Comparison of ENCODE assay signal across 9 mouse cellular contexts in genomic region chr9:27300698-27301097, GRCm38 (mm10). TPM values are rescaled to one million over a fixed set of nuclear protein-coding genes. Genes with fewer than 3 reads are reported as not detected.
DNase-seq lines count a peak whose midpoint lies in the region; ATAC-seq and TF ChIP-seq lines count a peak whose summit lies in the region.
"Had no signal": no experiment of that assay in that cellular context is flagged by ENCODE, and none has a peak within 500 bp of the region (broad histone marks: within the 10 kb centered on the region; RNA-seq: fewer than 3 reads in every experiment).

No protein-coding gene starts in this region.

- H3K9ac ChIP-seq in embryonic facial prominence, embryonic 12.5 days = no peak overlapping the region
- H3K9ac ChIP-seq in intestine, embryonic 14.5 days (ENCODE audit: low read length) = no peak overlapping the region

- H3K4me2 ChIP-seq in embryonic facial prominence, embryonic 12.5 days (replicated peaks) = peak overlapping the region; percentile 90
- H3K4me2 ChIP-seq in intestine, embryonic 14.5 days (ENCODE audit: low read length) = peak overlapping the region; percentile 82

- H3K27me3 ChIP-seq in embryonic facial prominence, embryonic 12.5 days = peaks cover 32% of the 10 kb centered on the region
- peaks cover 33% of the 10 kb centered on the region for H3K27me3 ChIP-seq in intestine, embryonic 14.5 days (replicated peaks; ENCODE audit: control insufficient read depth, insufficient read depth, low read length)

- 5% methylated on average over 4 of the region's 4 CpGs for WGBS in embryonic facial prominence, embryonic 12.5 days
- 9% methylated on average over 4 of the region's 4 CpGs for WGBS in intestine, embryonic 14.5 days
- 24% methylated on average over 4 of the region's 4 CpGs for WGBS in olfactory bulb, adult 2 months

- intact Hi-C loops in left cerebral cortex, adult 2 months (cut with DNase I) = loop anchor here (5.0 kb wide), 1 partner anchor 188 kb away; no protein-coding TSS in a partner anchor
- intact Hi-C loops in left cerebral cortex, postnatal 14 days (cut with DNase I) = no loop called here

- peak overlapping the region; percentile 83 for H3K4me3 ChIP-seq in left cerebral cortex, adult 2 months
- H3K4me3 ChIP-seq in embryonic facial prominence, embryonic 12.5 days = peak overlapping the region; percentile 72
- H3K4me3 ChIP-seq in intestine, embryonic 14.5 days (ENCODE audit: low read depth, low read length) = peak overlapping the region; percentile 59
- H3K4me3 ChIP-seq in olfactory bulb, adult 2 months (ENCODE audit: insufficient read depth, low read depth, low read length) = peak overlapping the region; percentile 92

- TF ChIP-seq POLR2A in olfactory bulb, adult 2 months (IDR thresholded peaks at IDR 0.05; ENCODE audit: insufficient read depth, low read depth, low read length) = no peak

- H3K4me1 ChIP-seq in embryonic facial prominence, embryonic 12.5 days = peaks cover 50% of the 10 kb centered on the region
- peaks cover 4% of the 10 kb centered on the region; the same call in 1 of the 2 replicates for H3K4me1 ChIP-seq in intestine, embryonic 14.5 days (replicated peaks; ENCODE audit: control insufficient read depth, insufficient read depth, low read length)
- peaks cover 49% of the 10 kb centered on the region for H3K4me1 ChIP-seq in olfactory bulb, adult 2 months (ENCODE audit: control insufficient read depth, insufficient read depth, low read length)

- no peak for DNase-seq in left cerebral cortex, adult 2 months (ENCODE audit: extremely low spot score in 1 of 2, low spot score in 2 of 2)
- DNase-seq in left cerebral cortex, postnatal 14 days (ENCODE audit: low spot score in 2 of 2) = no peak
- no peak for DNase-seq in intestine, embryonic 14.5 days (ENCODE audit: low spot score)
- DNase-seq in right cerebral cortex, adult 18-20 months = no peak
- DNase-seq in adipocyte (ENCODE audit: low spot score) = no peak
- DNase-seq in ovary, postnatal 36 days (ENCODE audit: low spot score) = no peak

- no peak for ATAC-seq in embryonic facial prominence, embryonic 12.5 days (ENCODE audit: insufficient number of reproducible peaks, insufficient read depth, low FRiP score, low TSS enrichment)
- no peak for ATAC-seq in intestine, embryonic 14.5 days (replicated peaks; ENCODE audit: low FRiP score, low TSS enrichment, low read depth)

- H3K36me3 ChIP-seq in embryonic facial prominence, embryonic 12.5 days = no peaks in the 10 kb centered on the region
- no peaks in the 10 kb centered on the region for H3K36me3 ChIP-seq in intestine, embryonic 14.5 days (ENCODE audit: control insufficient read depth, insufficient read depth, low read length)

- no peak for TF ChIP-seq CTCF in left cerebral cortex, adult 2 months (IDR thresholded peaks at IDR 0.05)
- no peak for TF ChIP-seq CTCF in olfactory bulb, adult 2 months (IDR thresholded peaks at IDR 0.05; ENCODE audit: insufficient read depth, low read depth, low read length)

- peak overlapping the region; percentile 85 for H3K27ac ChIP-seq in left cerebral cortex, adult 2 months
- no peak overlapping the region for H3K27ac ChIP-seq in embryonic facial prominence, embryonic 12.5 days
- H3K27ac ChIP-seq in intestine, embryonic 14.5 days (ENCODE audit: low read depth) = no peak overlapping the region
- H3K27ac ChIP-seq in olfactory bulb, adult 2 months (ENCODE audit: insufficient read depth, low read depth, low read length) = 0 out of 2 replicates have a peak overlapping the region, but pooled peaks have one; percentile 1
- H3K27ac ChIP-seq: macrophage had no signal

- H3K9me3 ChIP-seq in embryonic facial prominence, embryonic 12.5 days = no peaks in the 10 kb centered on the region
- H3K9me3 ChIP-seq in intestine, embryonic 14.5 days (ENCODE audit: control insufficient read depth, low read length) = no peaks in the 10 kb centered on the region

RNA-seq across cellular contexts. Expression of gene Igsf9b, which starts 1.7 kb away (rescaled TPM):
- total RNA-seq in left cerebral cortex, adult 2 months (2021) = 10 to 100 TPM; 74.8 to 89.1 TPM
- 10 to 100 TPM; 74.3 to 75.7 TPM for total RNA-seq in left cerebral cortex, postnatal 14 days (2021)
- 4.2 and 4.3 TPM in 2 replicates for polyA plus RNA-seq in embryonic facial prominence, embryonic 12.5 days (2016; fragmentation: Nextera tagmentation; extraction: Ambion mirVana)
- polyA plus RNA-seq in intestine, embryonic 14.5 days (2014; fragmentation: Nextera tagmentation; extraction: Ambion mirVana) = 3.4 and 4.8 TPM in 2 replicates
- polyA plus RNA-seq in olfactory bulb, adult 2 months (2012; ENCODE audit: insufficient read depth, insufficient read length, low replicate concordance, missing spikeins) = not detected in 2 replicates
- polyA plus RNA-seq: macrophage had no signal

Comparison
In these comparisons a context has a peak if more than half of its experiments do, and no peak if none do; other contexts are left out.
1. H3K27ac ChIP-seq: peak in left cerebral cortex, adult 2 months (single experiment) and olfactory bulb, adult 2 months (single experiment); none in embryonic facial prominence, embryonic 12.5 days (single experiment) and intestine, embryonic 14.5 days (single experiment).
2. Peak in every context shown above with its lines, with median percentiles within 50 percentile points of each other: H3K4me3 ChIP-seq.